Comparison of ENCODE assay signal across 8 mouse cellular contexts in the genomic region with DNA sequence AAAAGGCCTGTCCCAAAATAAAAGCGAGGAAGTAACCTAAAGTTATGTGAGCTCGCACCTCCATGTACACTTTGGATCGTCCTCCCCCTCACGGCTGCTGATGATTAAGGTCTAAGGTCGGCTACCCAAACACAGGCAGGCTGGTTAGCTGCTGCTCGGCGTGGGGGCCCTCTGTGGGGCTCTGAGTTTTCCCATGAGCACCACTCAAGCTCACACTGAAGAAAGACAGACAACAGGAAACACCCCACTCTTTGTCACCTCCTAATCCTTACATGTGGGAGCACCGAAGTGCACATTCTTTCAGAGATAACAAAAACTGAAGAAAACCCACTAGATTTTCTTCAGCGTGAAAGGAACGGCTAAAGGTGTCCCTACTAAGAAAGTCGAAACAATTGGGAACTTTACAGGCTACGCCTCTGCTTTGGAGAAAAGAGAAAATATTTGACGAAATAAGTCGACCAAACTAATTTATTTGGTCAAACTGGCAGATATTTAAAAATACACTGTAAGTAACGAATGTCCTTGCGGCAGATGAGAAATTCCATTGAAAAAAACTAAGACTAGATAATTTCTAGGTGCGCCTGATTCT. TPM values are rescaled to one million over a fixed set of nuclear protein-coding genes. Genes with fewer than 3 reads are reported as not detected.
DNase-seq lines count a peak whose midpoint lies in the region; ATAC-seq and TF ChIP-seq lines count a peak whose summit lies in the region.

No protein-coding gene starts in this region.

- no peak for DNase-seq in lung, postnatal 0 days (ENCODE audit: low spot score)
- DNase-seq in lung, postnatal 25 days (ENCODE audit: low spot score) = no peak
- DNase-seq in cerebellum, postnatal 25 days = no peak
- no peak for DNase-seq in ovary, postnatal 36 days (ENCODE audit: low spot score)

- peak overlapping the region; percentile 88 for H3K4me3 ChIP-seq in lung, postnatal 0 days (ENCODE audit: low read depth, low read length)
- H3K4me3 ChIP-seq in embryonic facial prominence, embryonic 13.5 days = peak overlapping the region; percentile 83
- H3K4me3 ChIP-seq in intestine, embryonic 15.5 days (replicated peaks) = peak overlapping the region; percentile 62
- H3K4me3 ChIP-seq in neural tube, embryonic 13.5 days = peak overlapping the region; percentile 75

- peaks cover 5% of the 10 kb centered on the region; the same call in 1 of the 2 replicates for H3K4me1 ChIP-seq in lung, postnatal 0 days (ENCODE audit: insufficient read depth, low read depth, low read length)
- peaks cover 32% of the 10 kb centered on the region for H3K4me1 ChIP-seq in embryonic facial prominence, embryonic 13.5 days
- peaks cover 19% of the 10 kb centered on the region; the same call in 1 of the 2 replicates for H3K4me1 ChIP-seq in intestine, embryonic 15.5 days (replicated peaks)
- peaks cover 35% of the 10 kb centered on the region for H3K4me1 ChIP-seq in neural tube, embryonic 13.5 days (replicated peaks)

- ATAC-seq in lung, postnatal 0 days = no peak
- ATAC-seq in embryonic facial prominence, embryonic 13.5 days (ENCODE audit: insufficient number of reproducible peaks, insufficient read depth, low FRiP score, low TSS enrichment, low read depth) = no peak
- ATAC-seq in intestine, embryonic 15.5 days = no peak; the same call in 1 of the 2 replicates
- no peak for ATAC-seq in neural tube, embryonic 13.5 days (ENCODE audit: low read depth)
- no peak for ATAC-seq in granulocyte monocyte progenitor cell, adult 5-6 weeks (replicated peaks; ENCODE audit: poor library complexity, severe bottlenecking)

- H3K9me3 ChIP-seq in lung, postnatal 0 days (ENCODE audit: low read length) = no peaks in the 10 kb centered on the region
- no peaks in the 10 kb centered on the region for H3K9me3 ChIP-seq in embryonic facial prominence, embryonic 13.5 days
- no peaks in the 10 kb centered on the region for H3K9me3 ChIP-seq in intestine, embryonic 15.5 days
- no peaks in the 10 kb centered on the region for H3K9me3 ChIP-seq in neural tube, embryonic 13.5 days

- TF ChIP-seq EP300 in lung, postnatal 0 days (IDR thresholded peaks at IDR 0.05) = no peak

- H3K27ac ChIP-seq in lung, postnatal 0 days (ENCODE audit: low read length) = peak overlapping the region; percentile 91; the same call in 1 of the 2 replicates
- peak overlapping the region; percentile 24; the same call in 1 of the 2 replicates for H3K27ac ChIP-seq in embryonic facial prominence, embryonic 13.5 days
- no peak overlapping the region for H3K27ac ChIP-seq in intestine, embryonic 15.5 days
- H3K27ac ChIP-seq in neural tube, embryonic 13.5 days (replicated peaks) = peak overlapping the region; percentile 77; the same call in 1 of the 2 replicates

- H3K27me3 ChIP-seq in lung, postnatal 0 days (replicated peaks; ENCODE audit: insufficient read depth, low read length) = no peaks in the 10 kb centered on the region
- H3K27me3 ChIP-seq in embryonic facial prominence, embryonic 13.5 days = no peaks in the 10 kb centered on the region
- no peaks in the 10 kb centered on the region; the same call in 1 of the 2 replicates for H3K27me3 ChIP-seq in intestine, embryonic 15.5 days (replicated peaks)
- H3K27me3 ChIP-seq in neural tube, embryonic 13.5 days = no peaks in the 10 kb centered on the region

- no peak for TF ChIP-seq CTCF in lung, postnatal 0 days (IDR thresholded peaks at IDR 0.05)

- 6% methylated on average over 17 of the region's 17 CpGs for WGBS in lung, postnatal 0 days
- WGBS in embryonic facial prominence, embryonic 13.5 days = 8% methylated on average over 17 of the region's 17 CpGs
- WGBS in intestine, embryonic 15.5 days = 11% methylated on average over 17 of the region's 17 CpGs
- 14% methylated on average over 17 of the region's 17 CpGs for WGBS in neural tube, embryonic 13.5 days

- peak overlapping the region; percentile 91 for H3K9ac ChIP-seq in lung, postnatal 0 days (replicated peaks; ENCODE audit: low read depth)
- peak overlapping the region; percentile 94 for H3K9ac ChIP-seq in embryonic facial prominence, embryonic 13.5 days
- H3K9ac ChIP-seq in intestine, embryonic 15.5 days = peak overlapping the region; percentile 79
- H3K9ac ChIP-seq in neural tube, embryonic 13.5 days = peak overlapping the region; percentile 80

- no peaks in the 10 kb centered on the region for H3K36me3 ChIP-seq in lung, postnatal 0 days (ENCODE audit: insufficient read depth, low read length)
- H3K36me3 ChIP-seq in embryonic facial prominence, embryonic 13.5 days = peaks cover 8% of the 10 kb centered on the region
- no peaks in the 10 kb centered on the region for H3K36me3 ChIP-seq in intestine, embryonic 15.5 days
- H3K36me3 ChIP-seq in neural tube, embryonic 13.5 days = peaks cover 1% of the 10 kb centered on the region

- peak overlapping the region; percentile 89 for H3K4me2 ChIP-seq in lung, postnatal 0 days (replicated peaks; ENCODE audit: low read depth, low read length)
- H3K4me2 ChIP-seq in embryonic facial prominence, embryonic 13.5 days = peak overlapping the region; percentile 73
- peak overlapping the region; percentile 87 for H3K4me2 ChIP-seq in intestine, embryonic 15.5 days (replicated peaks)
- H3K4me2 ChIP-seq in neural tube, embryonic 13.5 days = peak overlapping the region; percentile 73

RNA-seq across cellular contexts. Expression of a gene that starts 1.1 kb away (rescaled TPM):
- polyA plus RNA-seq in lung, postnatal 0 days (2015; fragmentation: Nextera tagmentation; extraction: Ambion mirVana) = 118 and 134 TPM in 2 replicates
- 92.2 and 100 TPM in 2 replicates for polyA plus RNA-seq in embryonic facial prominence, embryonic 13.5 days (2015; fragmentation: Nextera tagmentation; extraction: Ambion mirVana)
- polyA plus RNA-seq in intestine, embryonic 15.5 days (2015; fragmentation: Nextera tagmentation; extraction: Ambion mirVana) = 46.1 and 50.0 TPM in 2 replicates
- polyA plus RNA-seq in neural tube, embryonic 13.5 days (2015; fragmentation: Nextera tagmentation; extraction: Ambion mirVana) = 71.2 and 89.5 TPM in 2 replicates
- total RNA-seq in granulocyte monocyte progenitor cell, adult 5-6 weeks (2014; fragmentation: Nextera tagmentation) = 0.70 and 2.6 TPM in 2 replicates
- total RNA-seq in granulocyte monocyte progenitor cell, adult 5-6 weeks (2017) = 2.1 TPM in 2 replicates
